Mouse (Mus musculus) MEL (cell line): ENCODE measurements at regions not wholly inside any gene's neighbourhood (a gene's known extent, or its start where the extent isn't known, plus 50 kb on each side); places are given as distances from the start of the nearest gene placed in this dataset.

Source experiments
- DNase-seq: peaks from one replicate; pipeline ENCODE4 v3.0.0; 2011; ENCODE audit warnings: low read depth, low spot score
- H3K27ac ChIP-seq: 2 replicates; pipeline ENCODE4 v1.5.1; 2012; ENCODE audit warnings: low read depth, mild to moderate bottlenecking, control low read depth, low read length, moderate library complexity; ENCODE audit not compliant: control insufficient read depth
- H3K27me3 ChIP-seq, 2 experiments: fragments of 150-350 bp in 1 of 2; sonication (generic) in 1 of 2; 2 replicates each; pipeline ENCODE4 v1.6.1; 2012; ENCODE audit warnings: low read length in 2 of 2, mild to moderate bottlenecking in 2 of 2, improper control_type of control experiment in 1 of 2, moderate library complexity in 1 of 2; ENCODE audit not compliant: insufficient read depth in 2 of 2, control insufficient read depth in 1 of 2
- H3K36me3 ChIP-seq, 2 experiments: 2 replicates each; pipeline ENCODE4 v1.6.1; 2012 to 2014; ENCODE audit warnings: low read length in 2 of 2, improper control_type of control experiment in 1 of 2, inconsistent platforms in 1 of 2, mild to moderate bottlenecking in 1 of 2; ENCODE audit not compliant: insufficient read depth in 2 of 2, control insufficient read depth in 1 of 2
- H3K4me1 ChIP-seq, 2 experiments: fragments of 150-350 bp in 1 of 2; sonication (generic) in 1 of 2; 2 replicates each; pipeline ENCODE4 v1.6.1; 2012; ENCODE audit warnings: low read length in 2 of 2, improper control_type of control experiment in 1 of 2, mild to moderate bottlenecking in 1 of 2; ENCODE audit not compliant: insufficient read depth in 2 of 2, control insufficient read depth in 1 of 2
- H3K4me3 ChIP-seq, 2 experiments: fragments of 150-350 bp in 1 of 2; sonication (generic) in 1 of 2; 2 replicates each; pipeline ENCODE4 v1.5.1; 2012; ENCODE audit warnings: low read depth in 2 of 2, low read length in 2 of 2, mild to moderate bottlenecking in 2 of 2, moderate library complexity in 2 of 2, control low read depth in 1 of 2, improper control_type of control experiment in 1 of 2; ENCODE audit not compliant: control insufficient read depth in 1 of 2, insufficient read depth in 1 of 2
- H3K79me2 ChIP-seq: 2 replicates; pipeline ENCODE4 v1.6.1; 2012; ENCODE audit warnings: mild to moderate bottlenecking, low read length, moderate library complexity; ENCODE audit not compliant: control insufficient read depth, poor library complexity, insufficient read depth
- H3K9ac ChIP-seq: 2 replicates; pipeline ENCODE4 v1.6.1; 2012; ENCODE audit warnings: low read depth, mild to moderate bottlenecking, control low read depth, low read length, moderate library complexity; ENCODE audit not compliant: control insufficient read depth, poor library complexity, severe bottlenecking
- H3K9me3 ChIP-seq: fragments of 150-350 bp; sonication (generic); replicated peaks from 2 replicates; pipeline ENCODE4 v1.6.1; 2012; ENCODE audit warnings: mild to moderate bottlenecking, low read length, improper control_type of control experiment, moderate library complexity; ENCODE audit not compliant: insufficient read depth
- BHLHE40 ChIP-seq: IDR thresholded peaks from 2 replicates; pipeline ENCODE4 v1.6.1; 2012; ENCODE audit warnings: low read depth, mild to moderate bottlenecking, inconsistent platforms, low read length, improper control_type of control experiment, borderline replicate concordance
- CHD1 ChIP-seq: IDR thresholded peaks from 2 replicates; pipeline ENCODE4 v1.6.1; 2012; ENCODE audit warnings: low read depth, mild to moderate bottlenecking, inconsistent platforms, low read length, improper control_type of control experiment
- CTCF ChIP-seq, 3 experiments: IDR thresholded peaks in 2 of 3; conservative IDR thresholded peaks in 1 of 3; 2 replicates each; pipeline ENCODE4 v1.5.1; 2011 to 2012; ENCODE audit warnings: low read length in 3 of 3, low read depth in 2 of 3, mild to moderate bottlenecking in 2 of 3, improper control_type of control experiment in 1 of 3, inconsistent platforms in 1 of 3, mixed read lengths in 1 of 3, moderate library complexity in 1 of 3; ENCODE audit not compliant: control insufficient read depth in 1 of 3, insufficient read depth in 1 of 3, poor library complexity in 1 of 3, severe bottlenecking in 1 of 3
- E2F4 ChIP-seq: IDR thresholded peaks from 2 replicates; pipeline ENCODE4 v1.6.1; 2011; ENCODE audit warnings: low read depth, low read length, improper control_type of control experiment, borderline replicate concordance
- ELF1 ChIP-seq: IDR thresholded peaks from 2 replicates; pipeline ENCODE4 v1.6.1; 2014; ENCODE audit warnings: low read depth, mild to moderate bottlenecking, inconsistent platforms, low read length, improper control_type of control experiment, moderate library complexity
- EP300 ChIP-seq, 2 experiments: IDR thresholded peaks; 2 replicates each; pipeline ENCODE4 v1.6.1; 2011; ENCODE audit warnings: improper control_type of control experiment in 2 of 2, low read length in 2 of 2, low read depth in 1 of 2, mild to moderate bottlenecking in 1 of 2
- ETS1 ChIP-seq: IDR thresholded peaks from 2 replicates; pipeline ENCODE4 v1.6.1; 2012; ENCODE audit warnings: low read depth, mild to moderate bottlenecking, inconsistent platforms, low read length, improper control_type of control experiment, moderate library complexity
- HCFC1 ChIP-seq: IDR thresholded peaks from 2 replicates; pipeline ENCODE4 v1.6.1; 2012; ENCODE audit warnings: low read depth, mild to moderate bottlenecking, inconsistent platforms, low read length, improper control_type of control experiment, moderate library complexity
- KAT2A ChIP-seq: conservative IDR thresholded peaks from 2 replicates; pipeline ENCODE4 v1.6.1; 2012; ENCODE audit warnings: low read depth, low read length, improper control_type of control experiment, inconsistent platforms
- MXI1 ChIP-seq: IDR thresholded peaks from 2 replicates; pipeline ENCODE4 v1.6.1; 2011; ENCODE audit warnings: mild to moderate bottlenecking, low read depth, low read length, improper control_type of control experiment
- MYC ChIP-seq: IDR thresholded peaks from 2 replicates; pipeline ENCODE4 v1.6.1; 2011; ENCODE audit warnings: low read depth, mild to moderate bottlenecking, low read length, improper control_type of control experiment, moderate library complexity
- POLR2A ChIP-seq, 2 experiments: IDR thresholded peaks; 2 replicates each; pipeline ENCODE4 v1.6.1; 2011 to 2012; ENCODE audit warnings: low read length in 2 of 2, mild to moderate bottlenecking in 2 of 2, control low read depth in 1 of 2, improper control_type of control experiment in 1 of 2, low read depth in 1 of 2, moderate library complexity in 1 of 2; ENCODE audit not compliant: control insufficient read depth in 1 of 2, insufficient read depth in 1 of 2, poor library complexity in 1 of 2
- POLR2AphosphoS5 ChIP-seq: IDR thresholded peaks from 2 replicates; pipeline ENCODE4 v1.6.1; 2012; ENCODE audit warnings: low read depth, borderline replicate concordance, mild to moderate bottlenecking, inconsistent platforms, low read length, moderate library complexity, mixed read lengths
- RAD21 ChIP-seq: IDR thresholded peaks from 2 replicates; pipeline ENCODE4 v1.6.1; 2011; ENCODE audit warnings: mild to moderate bottlenecking, low read depth, low read length, improper control_type of control experiment
- RCOR1 ChIP-seq: IDR thresholded peaks from 2 replicates; pipeline ENCODE4 v1.6.1; 2012; ENCODE audit warnings: low read depth, mild to moderate bottlenecking, inconsistent platforms, low read length, improper control_type of control experiment
- SIN3A ChIP-seq: IDR thresholded peaks from 2 replicates; pipeline ENCODE4 v1.6.1; 2012; ENCODE audit warnings: low read length, improper control_type of control experiment, inconsistent platforms
- SMC3 ChIP-seq: IDR thresholded peaks from 2 replicates; pipeline ENCODE4 v1.6.1; 2011; ENCODE audit warnings: low read depth, low read length, improper control_type of control experiment
- TAL1 ChIP-seq: IDR thresholded peaks from 2 replicates; pipeline ENCODE4 v1.6.1; 2012; ENCODE audit warnings: mild to moderate bottlenecking, inconsistent platforms, low read length, moderate library complexity, mixed read lengths
- TCF12 ChIP-seq: IDR thresholded peaks from 2 replicates; pipeline ENCODE4 v1.6.1; 2014; ENCODE audit warnings: low read depth, mild to moderate bottlenecking, inconsistent platforms, low read length, improper control_type of control experiment, moderate library complexity
- USF2 ChIP-seq, 2 experiments: IDR thresholded peaks; 2 replicates each; pipeline ENCODE4 v1.6.1; 2011 to 2012; ENCODE audit warnings: improper control_type of control experiment in 2 of 2, low read length in 2 of 2, borderline replicate concordance in 1 of 2, inconsistent platforms in 1 of 2, low read depth in 1 of 2, mild to moderate bottlenecking in 1 of 2; ENCODE audit not compliant: insufficient read depth in 1 of 2
- ZC3H11A ChIP-seq: IDR thresholded peaks from 2 replicates; pipeline ENCODE4 v1.6.1; 2012; ENCODE audit warnings: low read depth, mild to moderate bottlenecking, inconsistent platforms, low read length, improper control_type of control experiment
- ZNF384 ChIP-seq: IDR thresholded peaks from 2 replicates; pipeline ENCODE4 v1.6.1; 2012; ENCODE audit warnings: low read depth, mild to moderate bottlenecking, inconsistent platforms, low read length, improper control_type of control experiment

DNA sequence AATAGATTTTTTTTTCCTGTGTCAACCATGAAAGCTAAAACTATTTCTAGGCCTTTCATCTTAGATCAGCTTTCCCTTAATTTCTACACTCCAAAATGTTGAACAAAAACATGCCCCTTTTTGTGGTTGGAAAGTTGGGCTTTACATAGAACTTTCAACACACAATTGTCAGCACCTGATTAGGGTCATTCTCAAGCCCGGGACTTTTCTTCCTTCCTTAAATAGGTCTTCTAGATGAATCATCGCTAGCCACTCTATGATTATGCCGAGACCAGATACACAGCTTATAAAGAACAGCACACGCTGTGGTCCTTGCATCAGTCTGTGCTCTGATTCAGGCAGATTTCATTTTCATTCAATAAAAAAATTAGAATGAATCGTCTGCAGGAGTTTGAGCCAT lies 133.3 kb upstream of the Atp2b1 start:
- TF ChIP-seq POLR2A (IDR thresholded peaks at IDR 0.05; ENCODE audit: control insufficient read depth in 1 of 2, insufficient read depth in 1 of 2, low read depth in 1 of 2, low read length in 2 of 2, poor library complexity in 1 of 2) = no peak
- no peak for TF ChIP-seq KAT2A
- no peak for TF ChIP-seq ELF1
- TF ChIP-seq HCFC1 = no peak
- TF ChIP-seq ETS1 = no peak
- no peak for TF ChIP-seq USF2 (IDR thresholded peaks at IDR 0.05; ENCODE audit: borderline replicate concordance in 1 of 2, insufficient read depth in 1 of 2, low read depth in 1 of 2, low read length in 2 of 2)
- TF ChIP-seq RCOR1 = no peak
- TF ChIP-seq MYC = no peak
- Histone ChIP-seq H3K4me1 (peaks cover 0 to 9% of the 10 kb centered on the region in 2 experiments; a peak in 2 of 4 replicates), H3K27me3 (no peaks in the 10 kb centered on the region; a peak in 1 of 4 replicates), H3K79me2 (no peaks in the 10 kb centered on the region), H3K9ac (no peak overlapping the region), H3K36me3 (peaks cover 0 to 6% of the 10 kb centered on the region in 2 experiments; a peak in 2 of 4 replicates), H3K27ac (no peak overlapping the region), H3K4me3 (no peak overlapping the region), H3K9me3 (no peaks in the 10 kb centered on the region)
- no peak for DNase-seq

DNA sequence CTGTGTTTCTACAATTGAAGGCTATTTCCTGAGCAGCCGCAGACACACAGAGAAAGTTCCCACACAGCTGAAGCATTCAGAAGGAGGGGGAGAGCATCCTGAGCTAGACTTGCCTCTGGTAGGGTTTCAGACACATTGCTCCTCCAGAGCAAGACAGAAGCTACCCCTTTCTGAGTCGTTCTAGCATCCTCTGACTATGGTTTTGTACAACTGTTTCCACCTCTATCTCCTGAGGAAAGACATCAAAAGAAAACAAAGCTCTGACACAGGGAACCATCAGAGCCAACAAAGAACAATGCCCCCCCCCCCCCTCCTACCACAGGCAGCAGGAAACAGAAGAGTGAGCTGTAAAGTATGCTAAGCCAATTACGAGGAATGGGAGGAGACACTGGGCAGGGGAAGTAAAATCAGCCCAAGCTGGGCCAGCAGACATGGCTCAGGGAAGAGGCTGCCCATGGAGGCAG lies 132.3 kb upstream of the Atp2b1 start:
- Histone ChIP-seq H3K36me3 (peaks cover 0 to 5% of the 10 kb centered on the region in 2 experiments; a peak in 2 of 4 replicates), H3K27ac (no peak overlapping the region), H3K4me1 (peaks cover 0 to 2% of the 10 kb centered on the region in 2 experiments; a peak in 1 of 4 replicates), H3K9ac (no peak overlapping the region), H3K9me3 (no peaks in the 10 kb centered on the region), H3K27me3 (no peaks in the 10 kb centered on the region; a peak in 1 of 4 replicates), H3K4me3 (no peak overlapping the region), H3K79me2 (no peaks in the 10 kb centered on the region)
- TF ChIP-seq TAL1 = no peak
- TF ChIP-seq EP300 (IDR thresholded peaks at IDR 0.05; ENCODE audit: low read depth in 1 of 2, low read length in 2 of 2) = no peak
- no peak for TF ChIP-seq CHD1
- no peak for TF ChIP-seq BHLHE40
- no peak for TF ChIP-seq USF2 (IDR thresholded peaks at IDR 0.05; ENCODE audit: borderline replicate concordance in 1 of 2, insufficient read depth in 1 of 2, low read depth in 1 of 2, low read length in 2 of 2)
- no peak for TF ChIP-seq SIN3A
- TF ChIP-seq CTCF (IDR thresholded peaks at IDR 0.05 in 2 of 3, conservative IDR thresholded peaks at IDR 0.05 in 1 of 3; ENCODE audit: control insufficient read depth in 1 of 3, insufficient read depth in 1 of 3, low read depth in 2 of 3, low read length in 3 of 3, poor library complexity in 1 of 3, severe bottlenecking in 1 of 3) = no peak
- TF ChIP-seq MXI1 = no peak
- TF ChIP-seq ZC3H11A = no peak
- TF ChIP-seq SMC3 = no peak
- no peak for TF ChIP-seq POLR2AphosphoS5
- TF ChIP-seq ZNF384 = no peak
- no peak for TF ChIP-seq RAD21
- TF ChIP-seq TCF12 = no peak
- TF ChIP-seq RCOR1 = no peak
- TF ChIP-seq E2F4 = no peak
- no peak for TF ChIP-seq ELF1
- DNase-seq = no peak
